Mouse (Mus musculus): ENCODE data around the gene Schip1. TPM values are rescaled to one million over a fixed set of nuclear protein-coding genes. Genes with fewer than 3 reads are reported as not detected.

Schip1 gene
- total and polyA plus RNA-seq, 2 experiments from 2014 or later = 114 to 192 TPM

DNA sequence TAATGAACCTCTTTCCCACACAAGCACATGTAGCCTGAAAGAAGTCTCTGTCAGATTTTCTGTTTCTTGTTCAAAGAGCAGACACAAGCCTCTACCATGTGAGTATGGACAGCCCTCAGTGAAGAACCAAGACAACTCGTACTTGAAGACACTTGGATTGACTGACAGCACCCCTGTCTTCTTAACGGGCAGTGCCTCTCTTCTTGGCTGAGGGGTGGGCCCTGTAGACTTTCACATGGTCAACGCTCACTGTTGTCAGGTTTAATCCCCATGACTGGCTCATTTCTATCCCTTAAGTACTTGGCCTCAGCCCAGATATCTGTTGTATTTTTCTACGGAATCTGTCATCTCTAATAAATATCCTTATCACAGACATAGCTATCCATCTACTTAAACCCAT, 565.7 kb downstream of the Schip1 start:
- ATAC-seq = no peak
- 82% methylated on average over 4 of the region's 4 CpGs for WGBS

DNA sequence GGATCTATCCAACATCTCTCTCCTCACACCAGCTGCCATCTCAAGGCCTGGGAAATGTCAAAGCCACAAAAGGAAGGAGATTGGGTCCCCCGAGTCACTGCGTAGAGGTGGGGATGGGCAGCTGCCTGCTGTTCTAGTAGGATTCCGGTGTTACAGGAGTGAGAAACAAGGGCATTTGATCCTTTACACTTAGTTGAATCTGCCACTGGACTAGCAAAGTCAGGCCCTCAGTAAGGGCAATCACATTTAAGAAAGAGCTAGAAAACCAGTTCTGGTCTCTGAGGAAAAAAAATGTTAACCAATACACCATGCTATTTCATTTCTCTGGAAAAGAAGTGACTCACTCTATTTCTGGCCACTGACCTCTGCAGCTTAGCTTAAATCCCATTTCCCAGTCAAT, 566.2 kb downstream of the Schip1 start:
- WGBS = 88% methylated on average over 3 of the region's 3 CpGs
- no peaks in the 10 kb centered on the region for H3K9me3 ChIP-seq (ENCODE audit: low read length)
- no peaks in the 10 kb centered on the region for H3K4me1 ChIP-seq (ENCODE audit: insufficient read depth)
- TF ChIP-seq CTCF (IDR thresholded peaks at IDR 0.05; ENCODE audit: low read depth) = no peak
- no peak overlapping the region for H3K4me2 ChIP-seq (ENCODE audit: low read depth)
- no peak overlapping the region for H3K27ac ChIP-seq (ENCODE audit: low read depth, low read length)
- DNase-seq (no peak), ATAC-seq (no peak)
- H3K27me3 ChIP-seq (ENCODE audit: insufficient read depth, low read length) = no peaks in the 10 kb centered on the region
- no peak overlapping the region for H3K4me3 ChIP-seq (ENCODE audit: low read depth, low read length)
- no peak overlapping the region for H3K9ac ChIP-seq
- 0 out of 2 replicates have a peak, but pooled peaks cover 11% of the 10 kb centered on the region for H3K36me3 ChIP-seq (ENCODE audit: insufficient read depth)

More for the DNA sequence above, 565.7 kb downstream of the Schip1 start:
- Histone ChIP-seq H3K27ac (ENCODE audit: low read depth, low read length) (no peak overlapping the region), H3K4me2 (ENCODE audit: low read depth) (no peak overlapping the region), H3K9ac (no peak overlapping the region), H3K4me3 (ENCODE audit: low read depth, low read length) (no peak overlapping the region), H3K9me3 (ENCODE audit: low read length) (no peaks in the 10 kb centered on the region), H3K36me3 (ENCODE audit: insufficient read depth) (peaks cover 15% of the 10 kb centered on the region; the same call in 1 of the 2 replicates), H3K27me3 (ENCODE audit: insufficient read depth, low read length) (no peaks in the 10 kb centered on the region), H3K4me1 (ENCODE audit: insufficient read depth) (no peaks in the 10 kb centered on the region)
- no peak for DNase-seq
- no peak for TF ChIP-seq CTCF (IDR thresholded peaks at IDR 0.05; ENCODE audit: low read depth)

DNA sequence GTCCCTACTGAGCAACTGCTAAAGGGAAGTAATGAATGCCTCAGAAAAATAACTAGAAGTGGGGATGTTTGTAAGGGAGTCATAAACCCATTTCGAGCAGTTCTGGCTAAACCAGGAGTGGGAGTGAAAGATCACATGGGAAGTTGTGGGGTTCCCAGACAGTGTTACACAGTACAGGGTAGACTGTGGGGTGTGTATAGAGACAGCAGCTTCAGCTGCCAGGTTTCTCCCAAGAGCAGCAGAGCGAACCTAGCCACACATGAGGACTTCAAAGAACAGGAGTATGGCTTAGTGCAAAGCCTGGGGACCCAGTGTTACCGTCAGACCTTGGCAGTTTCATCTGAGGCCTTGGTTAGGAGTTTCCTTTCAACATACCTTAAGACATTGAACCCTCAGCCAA, 568.1 kb downstream of the Schip1 start:
- H3K4me2 ChIP-seq (ENCODE audit: low read depth) = no peak overlapping the region
- no peak for TF ChIP-seq CTCF (IDR thresholded peaks at IDR 0.05; ENCODE audit: low read depth)
- no peak overlapping the region for H3K27ac ChIP-seq (ENCODE audit: low read depth, low read length)
- no peak overlapping the region for H3K4me3 ChIP-seq (ENCODE audit: low read depth, low read length)
- ATAC-seq (peak; percentile 13; the same call in 1 of the 2 replicates), DNase-seq (no peak)
- no peaks in the 10 kb centered on the region for H3K4me1 ChIP-seq (ENCODE audit: insufficient read depth)
- H3K27me3 ChIP-seq (ENCODE audit: insufficient read depth, low read length) = no peaks in the 10 kb centered on the region
- no peak overlapping the region for H3K9ac ChIP-seq
- H3K36me3 ChIP-seq (ENCODE audit: insufficient read depth) = 0 out of 2 replicates have a peak, but pooled peaks cover 1% of the 10 kb centered on the region
- 88% methylated on average over 3 of the region's 3 CpGs for WGBS
- H3K9me3 ChIP-seq (ENCODE audit: low read length) = no peaks in the 10 kb centered on the region

DNA sequence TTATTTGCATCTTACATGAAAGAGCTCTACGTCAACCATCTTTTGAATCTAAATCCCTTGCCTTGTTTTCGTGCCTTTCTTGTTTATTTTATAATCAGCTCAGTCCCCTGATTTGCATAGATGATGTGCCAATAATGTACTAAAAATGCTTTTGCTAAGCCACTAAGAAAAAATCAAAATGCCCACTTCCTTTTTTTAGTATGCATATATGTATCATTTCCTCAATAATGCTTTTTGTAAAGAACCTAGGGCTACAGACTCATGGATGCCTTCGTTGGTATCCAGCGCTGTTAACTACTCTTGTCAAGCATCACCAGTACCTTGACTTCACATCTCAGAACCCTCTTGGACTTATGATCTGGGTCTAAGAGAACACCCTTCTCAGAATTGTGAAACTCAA, 569.0 kb downstream of the Schip1 start:
- Histone ChIP-seq H3K9me3 (ENCODE audit: low read length) (no peaks in the 10 kb centered on the region), H3K27me3 (ENCODE audit: insufficient read depth, low read length) (no peaks in the 10 kb centered on the region), H3K36me3 (ENCODE audit: insufficient read depth) (no peaks in the 10 kb centered on the region), H3K27ac (ENCODE audit: low read depth, low read length) (no peak overlapping the region), H3K4me3 (ENCODE audit: low read depth, low read length) (no peak overlapping the region), H3K9ac (no peak overlapping the region), H3K4me2 (ENCODE audit: low read depth) (no peak overlapping the region), H3K4me1 (ENCODE audit: insufficient read depth) (no peaks in the 10 kb centered on the region)
- TF ChIP-seq CTCF (IDR thresholded peaks at IDR 0.05; ENCODE audit: low read depth) = no peak
- ATAC-seq (no peak), DNase-seq (no peak)
- WGBS = 83% methylated on average over 4 of the region's 4 CpGs

DNA sequence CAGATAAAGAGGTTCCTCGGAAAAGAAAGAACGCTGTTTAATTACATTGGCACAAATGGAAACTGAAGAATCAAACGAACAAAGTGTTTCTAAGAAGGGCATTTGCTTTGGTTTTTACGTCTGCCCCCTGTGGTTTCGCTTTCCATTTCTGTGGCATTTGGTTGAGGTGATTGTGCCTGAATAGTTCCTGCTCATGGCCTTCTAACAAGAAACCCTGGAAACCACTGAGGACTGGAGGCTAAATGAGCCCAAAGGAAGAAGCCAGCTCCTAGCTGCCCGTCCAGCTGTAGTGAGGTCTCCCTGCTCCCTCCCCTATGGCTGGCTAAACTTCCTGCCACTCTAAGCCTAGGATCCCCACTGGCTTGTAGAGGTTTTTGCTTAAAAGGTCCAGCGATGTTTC, 573.4 kb downstream of the Schip1 start:
- 12% methylated on average over 7 of the region's 7 CpGs for WGBS
- no peak for TF ChIP-seq CTCF (IDR thresholded peaks at IDR 0.05; ENCODE audit: low read depth)
- Histone ChIP-seq H3K4me1 (ENCODE audit: insufficient read depth) (no peaks in the 10 kb centered on the region), H3K36me3 (ENCODE audit: insufficient read depth) (no peaks in the 10 kb centered on the region), H3K27ac (ENCODE audit: low read depth, low read length) (no peak overlapping the region), H3K9ac (no peak overlapping the region), H3K4me3 (ENCODE audit: low read depth, low read length) (no peak overlapping the region), H3K4me2 (ENCODE audit: low read depth) (no peak overlapping the region), H3K9me3 (ENCODE audit: low read length) (no peaks in the 10 kb centered on the region), H3K27me3 (ENCODE audit: insufficient read depth, low read length) (no peaks in the 10 kb centered on the region)
- DNase-seq (peak; percentile 11), ATAC-seq (peak; percentile 54)

DNA sequence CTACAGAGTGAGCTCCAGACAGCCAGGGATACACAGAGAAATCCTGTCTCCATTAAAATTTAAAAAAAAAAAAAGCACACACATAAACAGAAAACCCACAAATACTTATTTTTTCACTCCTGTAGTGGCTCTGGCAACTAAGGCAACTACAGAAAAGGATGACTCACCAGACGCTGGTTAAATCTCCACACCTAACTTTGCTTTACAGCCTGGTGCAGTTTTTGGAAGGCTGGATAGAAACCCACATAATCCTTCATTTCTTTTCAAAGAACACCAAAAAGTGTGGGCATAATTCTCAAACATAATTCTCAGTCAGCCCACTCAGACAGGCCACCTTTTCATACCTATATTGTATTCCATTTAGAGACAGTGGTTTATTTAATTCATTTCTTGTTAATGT, 574.1 kb downstream of the Schip1 start:
- ATAC-seq = no peak
- H3K9ac ChIP-seq = no peak overlapping the region
- no peak overlapping the region for H3K27ac ChIP-seq (ENCODE audit: low read depth, low read length)
- no peak for DNase-seq
- no peak overlapping the region for H3K4me2 ChIP-seq (ENCODE audit: low read depth)
- H3K36me3 ChIP-seq (ENCODE audit: insufficient read depth) = no peaks in the 10 kb centered on the region
- TF ChIP-seq CTCF (IDR thresholded peaks at IDR 0.05; ENCODE audit: low read depth) = no peak
- H3K4me3 ChIP-seq (ENCODE audit: low read depth, low read length) = no peak overlapping the region
- H3K9me3 ChIP-seq (ENCODE audit: low read length) = no peaks in the 10 kb centered on the region
- 84% methylated on average over 1 of the region's 1 CpGs for WGBS
- no peaks in the 10 kb centered on the region for H3K4me1 ChIP-seq (ENCODE audit: insufficient read depth)
- H3K27me3 ChIP-seq (ENCODE audit: insufficient read depth, low read length) = no peaks in the 10 kb centered on the region

DNA sequence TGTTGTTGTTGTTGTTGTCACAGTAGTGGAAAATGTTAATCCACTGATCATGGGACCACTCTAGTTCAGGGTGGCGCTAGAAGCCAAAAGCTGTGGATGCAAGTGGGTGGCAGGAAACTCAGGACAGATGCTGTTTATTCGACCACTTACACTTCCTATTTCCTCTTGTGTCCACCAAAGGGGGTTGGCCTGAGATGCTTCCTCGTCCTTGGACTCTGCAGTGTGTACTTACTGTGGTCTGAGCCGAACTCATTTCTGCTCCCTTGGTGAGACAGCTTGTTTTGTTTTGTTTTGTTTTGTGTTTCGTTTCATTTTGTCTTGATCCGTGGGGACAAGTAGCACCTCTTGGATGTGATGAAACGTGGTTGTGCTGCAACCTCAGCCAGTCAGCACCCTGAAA, 578.3 kb downstream of the Schip1 start:
- no peak overlapping the region for H3K27ac ChIP-seq (ENCODE audit: low read depth, low read length)
- H3K9ac ChIP-seq = no peak overlapping the region
- H3K9me3 ChIP-seq (ENCODE audit: low read length) = no peaks in the 10 kb centered on the region
- H3K4me3 ChIP-seq (ENCODE audit: low read depth, low read length) = no peak overlapping the region
- no peaks in the 10 kb centered on the region for H3K27me3 ChIP-seq (ENCODE audit: insufficient read depth, low read length)
- no peak for TF ChIP-seq CTCF (IDR thresholded peaks at IDR 0.05; ENCODE audit: low read depth)
- no peaks in the 10 kb centered on the region for H3K36me3 ChIP-seq (ENCODE audit: insufficient read depth)
- no peak overlapping the region for H3K4me2 ChIP-seq (ENCODE audit: low read depth)
- 87% methylated on average over 7 of the region's 7 CpGs for WGBS
- ATAC-seq = no peak
- DNase-seq = no peak
- H3K4me1 ChIP-seq (ENCODE audit: insufficient read depth) = no peaks in the 10 kb centered on the region
